Mouse (Mus musculus) forelimb bud, embryonic 11.5 days (tissue): ENCODE measurements around the gene R3hdm4.
A peak's percentile ranks its signal among the peaks of the same experiment; 100 is the strongest.

ENCODE experiments used
- DNase-seq: peaks from one replicate; pipeline ENCODE4 v3.0.0-alpha.2; 2012; ENCODE audit warnings: low read depth, low spot score

The R3hdm4 gene

GRCm38 (mm10) chr10:79925785-79926490 lies 4.9 kb upstream of the R3hdm4 start:
- DNase-seq: no peak

DNA sequence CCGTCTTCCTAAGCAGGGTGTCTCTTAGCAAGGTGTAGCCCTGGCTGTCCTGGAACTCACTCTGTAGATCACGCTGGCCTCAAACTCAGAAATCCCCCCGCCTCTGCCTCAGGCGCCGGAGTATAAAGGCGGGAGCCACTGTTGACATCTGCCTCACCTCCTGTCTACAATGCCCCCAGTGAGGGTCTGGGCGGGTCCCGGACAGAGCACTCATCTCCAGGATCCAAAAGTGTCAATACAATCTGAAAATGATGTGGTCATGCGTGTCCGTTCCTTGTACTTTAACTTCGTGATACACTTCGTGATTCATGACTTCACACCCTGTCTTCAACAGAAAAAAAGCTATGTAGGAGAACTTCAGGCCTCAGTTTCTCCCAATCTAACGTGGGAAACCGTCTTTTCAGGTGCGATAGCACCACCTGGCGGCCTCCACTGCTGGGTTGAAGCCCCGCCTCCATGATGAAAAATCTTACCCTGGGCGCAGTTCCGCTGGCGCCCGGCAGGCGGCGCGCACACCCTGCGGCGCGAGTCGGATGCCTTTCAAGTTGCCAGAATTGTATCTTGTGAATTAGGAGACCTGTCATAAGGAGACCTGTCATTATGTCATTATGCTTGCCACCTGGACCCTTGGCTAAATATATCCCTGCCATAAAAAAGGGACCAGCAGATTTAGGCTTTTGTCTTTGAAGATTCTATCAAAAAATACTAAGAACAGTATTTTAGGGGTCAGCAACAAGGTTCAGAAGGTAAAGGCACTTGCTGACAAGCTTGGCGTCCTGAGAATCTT lies 4.2 kb upstream of the R3hdm4 start:
- peak; percentile 88 for DNase-seq

DNA sequence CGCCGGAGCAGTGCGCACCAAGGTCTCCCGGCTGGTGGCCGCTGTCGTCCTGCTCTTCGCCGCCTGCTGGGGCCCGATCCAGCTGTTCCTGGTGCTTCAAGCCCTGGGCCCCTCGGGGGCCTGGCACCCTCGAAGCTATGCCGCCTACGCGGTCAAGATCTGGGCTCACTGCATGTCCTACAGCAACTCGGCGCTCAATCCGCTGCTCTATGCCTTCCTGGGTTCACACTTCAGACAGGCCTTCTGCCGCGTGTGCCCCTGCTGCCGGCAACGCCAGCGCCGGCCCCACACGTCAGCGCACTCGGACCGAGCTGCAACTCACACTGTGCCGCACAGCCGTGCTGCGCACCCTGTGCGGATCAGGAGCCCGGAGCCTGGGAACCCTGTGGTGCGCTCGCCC lies 564 bp upstream of the R3hdm4 start:
- no peak for DNase-seq

- no peak for DNase-seq
These were observed 735 bp downstream of the R3hdm4 start for GRCm38 (mm10) chr10:79920056-79920890.

DNA sequence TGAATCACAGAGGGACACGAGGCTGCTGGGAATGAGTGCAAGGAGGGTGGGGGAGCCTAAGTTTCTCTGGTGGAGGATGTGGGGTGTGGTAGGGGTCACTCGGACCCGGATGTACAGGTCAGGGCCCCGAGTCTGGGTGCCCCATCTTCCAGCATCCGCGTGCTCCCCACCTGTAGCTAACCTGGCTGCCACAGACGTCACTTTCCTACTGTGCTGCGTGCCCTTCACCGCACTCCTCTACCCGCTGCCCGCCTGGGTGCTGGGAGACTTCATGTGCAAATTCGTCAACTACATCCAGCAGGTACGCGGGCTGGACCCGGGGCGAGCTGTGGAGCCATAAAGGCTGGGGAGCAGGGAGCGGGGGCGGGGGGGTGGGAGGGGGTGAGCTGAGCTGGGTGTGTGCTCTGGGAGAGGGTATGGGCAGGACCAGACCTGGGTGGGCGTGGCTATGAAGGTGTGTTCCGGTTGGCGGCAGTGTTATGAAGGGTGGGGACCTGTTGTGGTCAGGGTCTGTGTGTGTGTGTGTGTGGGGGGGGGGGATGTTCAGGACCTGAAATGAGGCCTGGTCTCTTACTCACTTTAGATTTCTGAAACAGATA lies 1.7 kb downstream of the R3hdm4 start:
- DNase-seq: no peak

GRCm38 (mm10) chr10:79918231-79919078 lies 2.6 kb downstream of the R3hdm4 start:
- DNase-seq: no peak

GRCm38 (mm10) chr10:79917532-79918100 lies 3.4 kb downstream of the R3hdm4 start:
- no peak for DNase-seq

GRCm38 (mm10) chr10:79916808-79917531 lies 4.0 kb downstream of the R3hdm4 start, which contains the start of gene Kiss1r:
Gene Kiss1r (plus strand): TSS chr10:79916971.
- DNase-seq: peak; percentile 56

DNA sequence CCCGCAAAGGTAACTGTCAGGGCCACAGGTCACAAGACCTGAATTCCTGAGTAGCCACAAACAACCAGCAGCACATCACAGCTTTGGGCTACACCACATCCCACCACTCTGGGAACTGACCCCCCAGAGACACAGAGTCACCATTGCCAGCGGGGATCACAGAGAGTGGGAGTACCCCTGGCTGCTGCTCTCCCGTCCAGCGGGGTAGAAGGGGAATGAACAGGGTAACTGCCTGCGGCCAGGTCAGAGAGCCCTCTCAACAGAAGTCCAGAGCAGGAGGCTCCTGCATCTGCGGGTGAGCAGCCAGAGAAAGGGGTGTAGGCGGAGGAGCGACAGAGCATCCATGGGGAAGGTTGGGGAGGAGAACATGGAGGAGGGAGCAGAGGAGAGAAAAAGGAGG lies 4.9 kb downstream of the R3hdm4 start:
- no peak for DNase-seq

- DNase-seq: no peak
These were observed 5.9 kb downstream of the R3hdm4 start for GRCm38 (mm10) chr10:79914948-79915596.

DNA sequence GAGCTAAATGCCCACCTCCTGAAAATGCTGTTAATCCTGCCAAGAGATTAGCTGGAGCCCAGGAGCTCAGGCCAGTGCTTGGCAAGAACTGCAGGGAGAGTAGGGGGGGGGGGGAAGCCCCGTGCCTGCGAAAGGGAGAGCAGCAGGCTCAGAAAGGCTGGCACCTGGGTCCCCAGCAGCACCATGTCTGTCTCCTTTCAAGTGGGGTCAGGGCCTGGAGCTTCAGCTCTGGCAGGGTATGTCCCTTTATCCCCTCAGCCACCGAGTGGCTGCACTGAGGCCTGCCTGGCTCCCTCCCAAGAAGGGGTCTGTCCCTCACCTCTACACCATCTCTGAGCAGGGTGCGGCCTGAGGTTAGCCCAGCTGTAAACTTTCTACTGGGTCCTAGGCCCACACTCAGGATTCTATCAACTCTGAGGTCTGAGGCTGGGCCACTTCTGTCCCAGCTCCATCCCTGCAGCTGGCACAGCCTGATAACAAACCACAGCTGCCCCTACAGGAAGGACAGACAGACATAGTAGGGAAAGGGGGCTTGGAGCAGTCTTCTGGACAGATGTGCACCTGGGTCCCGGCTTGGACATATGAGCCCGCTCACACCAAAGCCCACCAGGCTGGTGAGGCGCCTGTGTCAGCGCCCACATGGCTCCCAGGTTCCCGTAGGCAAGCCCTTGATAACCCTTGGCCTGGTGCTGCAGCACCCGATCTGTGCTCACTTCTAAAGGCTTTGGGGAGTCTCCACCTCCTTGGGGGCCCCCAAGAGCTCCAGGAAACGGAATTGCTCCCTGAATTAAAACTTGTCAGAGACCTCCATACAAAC lies 6.7 kb downstream of the R3hdm4 start:
- DNase-seq: no peak

GRCm38 (mm10) chr10:79912412-79912811 lies 8.6 kb downstream of the R3hdm4 start:
- no peak for DNase-seq

DNA sequence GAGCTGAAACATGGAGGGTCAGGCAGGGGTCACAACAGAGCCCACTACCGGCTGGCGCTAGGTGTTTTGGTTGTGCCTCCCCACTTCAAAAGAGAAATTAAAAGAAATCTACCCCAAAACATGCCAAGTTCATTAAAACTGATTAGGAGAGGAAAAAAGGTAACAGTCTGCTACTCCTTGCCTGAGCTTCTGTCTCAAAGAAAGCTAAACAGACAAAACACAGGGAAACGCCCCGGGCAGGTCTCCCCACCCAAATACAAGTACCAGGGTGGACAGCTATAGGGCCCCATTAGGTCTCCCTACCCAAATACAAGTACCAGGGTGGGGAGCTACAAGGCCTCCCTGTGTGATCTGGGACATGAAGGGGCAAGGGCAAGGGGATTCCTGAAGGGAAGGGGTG lies 10.5 kb downstream of the R3hdm4 start, which contains the start of gene Gm26602:
Gene Gm26602 (plus strand): TSS at position 301 of the 400 bp plus-strand sequence.
- no peak for DNase-seq

DNA sequence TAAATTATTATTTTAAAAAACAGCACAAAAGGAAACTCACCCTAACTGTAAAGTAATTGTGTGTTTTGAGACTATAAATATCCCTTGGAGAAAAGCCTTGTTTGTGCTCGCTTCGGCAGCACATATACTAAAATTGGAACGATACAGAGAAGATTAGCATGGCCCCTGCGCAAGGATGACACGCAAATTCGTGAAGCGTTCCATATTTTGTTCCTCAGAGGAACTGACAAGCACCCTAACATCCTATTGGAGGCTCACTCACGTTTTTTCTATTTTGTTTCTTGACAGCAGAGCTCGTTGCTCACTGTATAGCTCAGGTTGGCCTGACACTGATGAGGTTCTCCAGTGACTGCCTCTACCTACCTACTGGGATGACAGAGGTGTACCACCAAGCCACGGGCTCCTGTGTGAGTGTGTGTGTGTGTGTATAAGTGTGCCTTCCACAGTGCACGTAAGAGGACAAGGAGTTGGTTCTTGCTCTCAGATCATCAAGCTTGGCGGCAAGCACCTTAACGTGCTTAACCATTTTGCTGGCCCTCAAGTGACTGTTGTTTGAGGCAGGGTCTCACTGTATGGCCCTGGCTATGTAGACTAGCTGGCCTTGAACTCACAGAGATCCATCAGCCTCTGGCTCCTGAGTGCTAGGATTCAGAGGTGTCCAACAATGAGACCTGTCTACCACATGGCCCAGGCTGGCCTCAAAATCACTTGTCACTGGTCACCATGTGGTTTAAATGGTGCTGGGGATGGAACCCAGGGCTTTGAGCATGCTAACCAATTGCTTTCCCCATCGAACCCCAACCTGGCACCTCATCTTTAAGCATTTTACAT lies 11.7 kb downstream of the R3hdm4 start:
- peak; percentile 58 for DNase-seq

DNA sequence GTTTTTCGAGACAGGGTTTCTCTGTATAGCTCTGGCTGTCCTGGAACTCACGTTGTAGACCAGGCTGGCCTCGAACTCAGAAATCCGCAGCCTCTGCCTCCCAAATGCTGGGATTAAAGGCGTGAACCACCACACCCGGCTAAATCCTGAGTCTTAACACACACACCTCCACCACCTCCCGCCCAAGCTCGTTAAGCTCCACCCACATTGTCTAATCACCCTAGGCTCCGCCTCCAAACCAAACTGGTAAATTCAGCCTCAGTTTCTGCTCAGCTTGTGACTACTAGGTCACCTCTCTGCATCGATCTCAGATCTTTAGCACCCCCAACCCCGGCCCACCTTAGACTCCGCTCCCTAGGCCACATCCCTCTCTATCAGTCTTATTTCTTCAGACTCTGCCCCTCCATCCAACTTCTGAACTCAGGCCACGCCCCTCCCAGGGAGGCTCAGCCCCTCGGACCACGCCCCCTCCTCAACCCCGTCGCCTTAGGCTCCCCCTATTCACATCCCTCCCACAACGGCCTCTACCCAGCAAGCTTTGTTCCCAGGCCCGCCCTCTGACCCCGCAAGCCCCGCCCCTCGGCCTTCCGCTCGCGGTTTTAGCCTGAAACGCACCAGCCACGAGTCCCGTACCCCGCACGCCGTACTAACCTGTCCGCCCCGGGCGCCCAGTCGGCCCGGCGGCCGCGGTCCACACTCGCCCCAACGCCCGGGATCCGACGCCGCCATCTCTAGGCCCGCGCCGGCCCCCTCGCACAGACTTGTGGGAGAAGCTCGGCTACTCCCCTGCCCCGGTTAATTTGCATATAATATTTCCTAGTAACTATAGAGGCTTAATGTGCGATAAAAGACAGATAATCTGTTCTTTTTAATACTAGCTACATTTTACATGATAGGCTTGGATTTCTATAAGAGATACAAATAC lies 12.6 kb downstream of the R3hdm4 start, which contains the start of gene Med16:
Gene Med16 (minus strand): TSS at position 757 of the 925 bp plus-strand sequence.
- DNase-seq: peak; percentile 96

- DNase-seq: no peak
These were observed 13.6 kb downstream of the R3hdm4 start for GRCm38 (mm10) chr10:79907415-79907814.
